Mouse (Mus musculus) gastrocnemius, postnatal 10 days (tissue): ENCODE results near the gene Ptafr. TPM values are rescaled to one million over a fixed set of nuclear protein-coding genes. Genes with fewer than 3 reads are reported as not detected.
"Not testable (repeated sequence)": the region's sequence is repeated elsewhere in the genome, so short reads cannot be mapped to it uniquely, and the experiment has no call there.

Experiments
- DNase-seq: peaks from one replicate; pipeline ENCODE4 v3.0.0; 2021; ENCODE audit warnings: mixed read lengths
- total RNA-seq, 2 experiments: library from RNA; stranded (reverse); gene quantifications; 2 replicates each; pipeline ENCODE4 v1.2.3; 2021

Ptafr gene
- total RNA-seq, 2 experiments from 2014 or later = 2.0 to 2.8 TPM

- DNase-seq = not testable (repeated sequence)
Observed at GRCm38 (mm10) chr4:132555550-132555949, 8.3 kb upstream of the Ptafr start.

- no peak for DNase-seq
Observed at GRCm38 (mm10) chr4:132563261-132563660, 606 bp upstream of the Ptafr start.

GRCm38 (mm10) chr4:132565089-132565747, 1.4 kb downstream of the Ptafr start:
- DNase-seq = no peak

GRCm38 (mm10) chr4:132567361-132567779, 3.5 kb downstream of the Ptafr start:
- peak; percentile 26 for DNase-seq

GRCm38 (mm10) chr4:132569115-132569514, 5.2 kb downstream of the Ptafr start:
- no peak for DNase-seq

- DNase-seq = no peak
Observed at GRCm38 (mm10) chr4:132571190-132571589, 7.3 kb downstream of the Ptafr start.

- no peak for DNase-seq
Observed at GRCm38 (mm10) chr4:132573327-132573726, 9.5 kb downstream of the Ptafr start.

- no peak for DNase-seq
Observed at GRCm38 (mm10) chr4:132574809-132575347, 11.0 kb downstream of the Ptafr start.

GRCm38 (mm10) chr4:132583781-132584180, 19.9 kb downstream of the Ptafr start:
- DNase-seq = no peak

- DNase-seq = no peak
Observed at GRCm38 (mm10) chr4:132584975-132585374, 21.1 kb downstream of the Ptafr start.

- no peak for DNase-seq
Observed at GRCm38 (mm10) chr4:132586282-132586681, 22.4 kb downstream of the Ptafr start.

GRCm38 (mm10) chr4:132588512-132588911, 24.6 kb downstream of the Ptafr start:
- DNase-seq = no peak

- no peak for DNase-seq
Observed at GRCm38 (mm10) chr4:132590642-132591041, 26.8 kb downstream of the Ptafr start.

- no peak for DNase-seq
Observed at GRCm38 (mm10) chr4:132592958-132593357, 29.1 kb downstream of the Ptafr start.

- DNase-seq = no peak
Observed at GRCm38 (mm10) chr4:132594191-132594590, 30.3 kb downstream of the Ptafr start.

GRCm38 (mm10) chr4:132598861-132599260, 35.0 kb downstream of the Ptafr start:
- DNase-seq = no peak

- DNase-seq = no peak
Observed at GRCm38 (mm10) chr4:132599764-132600163, 35.9 kb downstream of the Ptafr start.

GRCm38 (mm10) chr4:132600465-132600864, 36.6 kb downstream of the Ptafr start:
- no peak for DNase-seq

- DNase-seq = not testable (repeated sequence)
Observed at GRCm38 (mm10) chr4:132601242-132601641, 37.4 kb downstream of the Ptafr start.

GRCm38 (mm10) chr4:132603468-132603867, 39.6 kb downstream of the Ptafr start:
- no peak for DNase-seq

- no peak for DNase-seq
Observed at GRCm38 (mm10) chr4:132605816-132606215, 41.9 kb downstream of the Ptafr start.

GRCm38 (mm10) chr4:132608147-132608546, 44.3 kb downstream of the Ptafr start:
- no peak for DNase-seq

- DNase-seq = no peak
Observed at GRCm38 (mm10) chr4:132610301-132610984, 46.6 kb downstream of the Ptafr start.

GRCm38 (mm10) chr4:132611320-132611719, 47.5 kb downstream of the Ptafr start:
- DNase-seq = no peak
